Mouse (Mus musculus): Measurements from ENCODE around the gene Bcl2l14.

DNA sequence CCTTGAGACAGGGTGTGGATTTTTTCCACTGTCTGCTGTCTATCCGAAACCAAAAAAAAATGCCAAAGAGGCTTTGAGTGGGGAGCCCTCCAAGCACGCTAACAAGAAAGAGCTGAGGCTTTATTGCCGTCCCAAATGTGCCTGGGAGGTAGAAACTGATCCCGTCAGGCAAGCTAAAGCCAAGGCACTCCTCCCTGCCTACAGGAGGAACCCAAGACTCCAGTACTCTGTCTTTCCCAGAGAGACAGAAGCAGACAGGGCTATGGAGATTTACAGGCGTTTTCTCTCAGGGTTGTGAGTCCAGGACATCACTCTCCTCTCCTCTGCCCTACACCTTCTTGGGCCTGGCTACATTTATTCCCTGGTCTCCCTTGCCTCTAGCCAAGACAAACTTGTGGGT, 32.3 kb downstream of the Bcl2l14 start:
- no peak for TF ChIP-seq CTCF (conservative IDR thresholded peaks at IDR 0.05; ENCODE audit: low read length)
- no peak for TF ChIP-seq POU5F1 (IDR thresholded peaks at IDR 0.05; ENCODE audit: borderline replicate concordance, low read length)
